Mouse (Mus musculus) neural tube, embryonic 13.5 days (tissue): ENCODE results near the gene Ap4b1. TPM values are rescaled to one million over a fixed set of nuclear protein-coding genes. Genes with fewer than 3 reads are reported as not detected.
"Not testable (repeated sequence)": the region's sequence is repeated elsewhere in the genome, so short reads cannot be mapped to it uniquely, and the experiment has no call there.

Experiments used
- ATAC-seq: fragments of 200-750 bp; cut with Nextera tagmentation; 2 replicates; pipeline ENCODE4 v1.8.0; 2017; ENCODE audit warnings: low read depth, mild to moderate bottlenecking, moderate TSS enrichment, moderate library complexity
- H3K27ac ChIP-seq: fragments of 300-500 bp; sonication (generic); replicated peaks from 2 replicates; pipeline ENCODE4 v1.5.1; 2015; ENCODE audit warnings: moderate library complexity, mild to moderate bottlenecking, inconsistent platforms
- H3K27me3 ChIP-seq: fragments of 300-500 bp; sonication (generic); 2 replicates; pipeline ENCODE4 v1.6.1; 2015; ENCODE audit warnings: mild to moderate bottlenecking, inconsistent platforms
- H3K36me3 ChIP-seq: fragments of 300-500 bp; sonication (generic); 2 replicates; pipeline ENCODE4 v1.6.1; 2015; ENCODE audit warnings: mild to moderate bottlenecking, inconsistent platforms
- H3K4me1 ChIP-seq: fragments of 300-500 bp; sonication (generic); replicated peaks from 2 replicates; pipeline ENCODE4 v1.6.1; 2015; ENCODE audit warnings: inconsistent platforms
- H3K4me2 ChIP-seq: fragments of 300-500 bp; sonication (generic); 2 replicates; pipeline ENCODE4 v1.6.1; 2015; ENCODE audit warnings: inconsistent platforms, mild to moderate bottlenecking, moderate library complexity
- H3K4me3 ChIP-seq: fragments of 300-500 bp; sonication (generic); 2 replicates; pipeline ENCODE4 v1.5.1; 2015; ENCODE audit warnings: mild to moderate bottlenecking, inconsistent platforms
- H3K9ac ChIP-seq: fragments of 300-500 bp; sonication (generic); 2 replicates; pipeline ENCODE4 v1.6.1; 2015; ENCODE audit warnings: moderate library complexity, mild to moderate bottlenecking, inconsistent platforms
- H3K9me3 ChIP-seq: fragments of 300-500 bp; sonication (generic); 2 replicates; pipeline ENCODE4 v1.6.1; 2016; ENCODE audit warnings: inconsistent platforms
- WGBS: fragments of 180-500 bp; shearing (Covaris S2); methylation state at CpG from one replicate; pipeline ENCODE4 v1.1.7; 2015; 5-methylcytosine and 5-hydroxymethylcytosine counted together
- polyA plus RNA-seq: library from polyadenylated mRNA; unstranded; fragments of >200 nt; fragmentation: Nextera tagmentation; extraction: Ambion mirVana; gene quantifications from 2 replicates; pipeline ENCODE4 v1.2.1, GENCODE M21; 2015

Gene Ap4b1
- polyA plus RNA-seq, 1 experiment from 2014 or later, result 23.3 TPM

GRCm38 (mm10) chr3:103835951-103836310, 26.6 kb downstream of the Ap4b1 start:
- Histone ChIP-seq H3K27me3 (no peaks in the 10 kb centered on the region), H3K9ac (no peak overlapping the region), H3K4me2 (no peak overlapping the region), H3K9me3 (no peaks in the 10 kb centered on the region), H3K36me3 (no peaks in the 10 kb centered on the region), H3K27ac (no peak overlapping the region), H3K4me3 (no peak overlapping the region), H3K4me1 (no peaks in the 10 kb centered on the region)
- WGBS, result 85% methylated on average over 10 of the region's 10 CpGs
- no peak for ATAC-seq

- Histone ChIP-seq H3K9ac (no peak overlapping the region), H3K27me3 (no peaks in the 10 kb centered on the region), H3K4me1 (no peaks in the 10 kb centered on the region), H3K27ac (no peak overlapping the region), H3K4me2 (no peak overlapping the region), H3K9me3 (no peaks in the 10 kb centered on the region), H3K4me3 (no peak overlapping the region), H3K36me3 (no peaks in the 10 kb centered on the region)
- ATAC-seq, result no peak
- WGBS, result 93% methylated on average over 5 of the region's 5 CpGs
Measured at GRCm38 (mm10) chr3:103836453-103836852, 27.1 kb downstream of the Ap4b1 start.

GRCm38 (mm10) chr3:103839711-103840110, 30.4 kb downstream of the Ap4b1 start:
- Histone ChIP-seq H3K4me1 (no peaks in the 10 kb centered on the region), H3K4me3 (no peak overlapping the region), H3K36me3 (no peaks in the 10 kb centered on the region), H3K4me2 (no peak overlapping the region), H3K27me3 (no peaks in the 10 kb centered on the region), H3K9ac (no peak overlapping the region), H3K9me3 (no peaks in the 10 kb centered on the region), H3K27ac (no peak overlapping the region)
- 93% methylated on average over 6 of the region's 6 CpGs for WGBS
- ATAC-seq, result no peak

- H3K4me1 ChIP-seq, H3K9ac ChIP-seq, H3K27me3 ChIP-seq, ATAC-seq, H3K9me3 ChIP-seq, H3K4me2 ChIP-seq, H3K27ac ChIP-seq, H3K4me3 ChIP-seq, H3K36me3 ChIP-seq: not testable (repeated sequence)
- WGBS, result 85% methylated on average over 3 of the region's 3 CpGs
Measured at GRCm38 (mm10) chr3:103840195-103840594, 30.9 kb downstream of the Ap4b1 start.

- H3K27me3 ChIP-seq, ATAC-seq, H3K4me3 ChIP-seq, H3K36me3 ChIP-seq, H3K27ac ChIP-seq, H3K4me1 ChIP-seq, H3K9me3 ChIP-seq, H3K4me2 ChIP-seq, H3K9ac ChIP-seq: not testable (repeated sequence)
- WGBS, result 91% methylated on average over 7 of the region's 7 CpGs
Measured at GRCm38 (mm10) chr3:103840946-103841345, 31.6 kb downstream of the Ap4b1 start.

GRCm38 (mm10) chr3:103850644-103851363, 41.5 kb downstream of the Ap4b1 start:
- no peaks in the 10 kb centered on the region for H3K36me3 ChIP-seq
- WGBS, result 87% methylated on average over 9 of the region's 9 CpGs
- no peak for ATAC-seq

GRCm38 (mm10) chr3:103851481-103851880, 42.2 kb downstream of the Ap4b1 start:
- H3K36me3 ChIP-seq, result no peaks in the 10 kb centered on the region
- no peak overlapping the region for H3K4me3 ChIP-seq
- H3K4me1 ChIP-seq, result no peaks in the 10 kb centered on the region
- ATAC-seq, result no peak
- WGBS, result 85% methylated on average over 6 of the region's 6 CpGs
- H3K9ac ChIP-seq, result no peak overlapping the region
- H3K27me3 ChIP-seq, result no peaks in the 10 kb centered on the region
- H3K4me2 ChIP-seq, result no peak overlapping the region
- no peak overlapping the region for H3K27ac ChIP-seq
- no peaks in the 10 kb centered on the region for H3K9me3 ChIP-seq

More at GRCm38 (mm10) chr3:103850644-103851363, 41.5 kb downstream of the Ap4b1 start:
- no peaks in the 10 kb centered on the region for H3K9me3 ChIP-seq
- H3K27me3 ChIP-seq, result no peaks in the 10 kb centered on the region
- no peak overlapping the region for H3K4me2 ChIP-seq
- no peak overlapping the region for H3K27ac ChIP-seq
- H3K4me3 ChIP-seq, result no peak overlapping the region
- H3K4me1 ChIP-seq, result no peaks in the 10 kb centered on the region
- no peak overlapping the region for H3K9ac ChIP-seq

GRCm38 (mm10) chr3:103851882-103852281, 42.6 kb downstream of the Ap4b1 start:
- no peaks in the 10 kb centered on the region for H3K9me3 ChIP-seq
- no peaks in the 10 kb centered on the region for H3K27me3 ChIP-seq
- no peak overlapping the region for H3K4me3 ChIP-seq
- no peak for ATAC-seq
- H3K36me3 ChIP-seq, result no peaks in the 10 kb centered on the region
- no peak overlapping the region for H3K9ac ChIP-seq
- H3K27ac ChIP-seq, result no peak overlapping the region
- H3K4me2 ChIP-seq, result no peak overlapping the region
- no peaks in the 10 kb centered on the region for H3K4me1 ChIP-seq
- 92% methylated on average over 8 of the region's 8 CpGs for WGBS

- Histone ChIP-seq H3K4me1 (no peaks in the 10 kb centered on the region), H3K27ac (no peak overlapping the region), H3K9ac (no peak overlapping the region), H3K36me3 (no peaks in the 10 kb centered on the region), H3K9me3 (no peaks in the 10 kb centered on the region), H3K4me3 (no peak overlapping the region), H3K27me3 (no peaks in the 10 kb centered on the region), H3K4me2 (no peak overlapping the region)
- 72% methylated on average over 3 of the region's 3 CpGs for WGBS
- ATAC-seq, result no peak
Measured at GRCm38 (mm10) chr3:103852565-103853299, 43.4 kb downstream of the Ap4b1 start.

GRCm38 (mm10) chr3:103853804-103854203, 44.5 kb downstream of the Ap4b1 start:
- H3K4me2 ChIP-seq, result no peak overlapping the region
- no peaks in the 10 kb centered on the region for H3K9me3 ChIP-seq
- WGBS, result 55% methylated on average over 8 of the region's 8 CpGs
- no peaks in the 10 kb centered on the region for H3K36me3 ChIP-seq
- no peak for ATAC-seq
- H3K4me1 ChIP-seq, result no peaks in the 10 kb centered on the region
- no peak overlapping the region for H3K9ac ChIP-seq
- no peak overlapping the region for H3K27ac ChIP-seq
- H3K4me3 ChIP-seq, result no peak overlapping the region
- H3K27me3 ChIP-seq, result no peaks in the 10 kb centered on the region

- H3K9ac ChIP-seq, result no peak overlapping the region
- H3K27ac ChIP-seq, result no peak overlapping the region
- H3K4me2 ChIP-seq, result no peak overlapping the region
- H3K4me1 ChIP-seq, result no peaks in the 10 kb centered on the region
- no peak overlapping the region for H3K4me3 ChIP-seq
- ATAC-seq, result no peak
- WGBS, result 93% methylated on average over 7 of the region's 7 CpGs
- H3K27me3 ChIP-seq, result no peaks in the 10 kb centered on the region
- H3K9me3 ChIP-seq, result no peaks in the 10 kb centered on the region
- H3K36me3 ChIP-seq, result no peaks in the 10 kb centered on the region
Measured at GRCm38 (mm10) chr3:103857036-103857805, 47.9 kb downstream of the Ap4b1 start.

GRCm38 (mm10) chr3:103857977-103858563, 48.8 kb downstream of the Ap4b1 start:
- no peak overlapping the region for H3K4me2 ChIP-seq
- no peaks in the 10 kb centered on the region for H3K36me3 ChIP-seq
- WGBS, result 92% methylated on average over 6 of the region's 6 CpGs
- no peaks in the 10 kb centered on the region for H3K4me1 ChIP-seq
- no peak overlapping the region for H3K9ac ChIP-seq
- H3K27me3 ChIP-seq, result no peaks in the 10 kb centered on the region
- H3K9me3 ChIP-seq, result no peaks in the 10 kb centered on the region
- H3K27ac ChIP-seq, result no peak overlapping the region
- no peak for ATAC-seq
- H3K4me3 ChIP-seq, result no peak overlapping the region
